Mouse (Mus musculus): ENCODE data around the gene Nup188. TPM values are rescaled to one million over a fixed set of nuclear protein-coding genes. Genes with fewer than 3 reads are reported as not detected.
A peak's percentile ranks its signal among the peaks of the same experiment; 100 is the strongest.

Nup188 gene
- polyA plus RNA-seq, 1 experiment, result 17.2 TPM

DNA sequence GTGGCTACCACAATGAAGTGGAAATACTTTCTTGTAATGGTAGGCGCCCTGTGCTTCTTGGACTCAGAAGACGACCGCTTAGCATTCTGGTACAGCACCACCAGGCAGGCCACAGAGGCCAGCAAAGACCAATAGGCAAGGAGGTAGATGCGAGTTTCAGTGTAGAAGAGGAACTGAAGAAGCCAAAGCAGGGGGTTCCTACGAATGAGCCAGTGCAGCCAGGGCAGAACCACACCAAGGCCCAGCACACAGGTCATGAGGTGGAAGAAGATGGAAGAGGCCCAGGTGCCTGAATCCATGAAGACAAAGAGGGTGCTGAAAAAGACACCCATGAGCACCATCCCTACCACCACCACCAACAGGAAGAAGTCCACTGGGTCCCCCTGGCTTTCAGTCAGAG is 1.2 kb upstream of the Nup188 start:
- no peak for DNase-seq (ENCODE audit: low spot score)

GRCm38 (mm10) chr2:30285416-30286181 is 598 bp upstream of the Nup188 start:
- peak; percentile 34 for DNase-seq (ENCODE audit: low spot score)

DNA sequence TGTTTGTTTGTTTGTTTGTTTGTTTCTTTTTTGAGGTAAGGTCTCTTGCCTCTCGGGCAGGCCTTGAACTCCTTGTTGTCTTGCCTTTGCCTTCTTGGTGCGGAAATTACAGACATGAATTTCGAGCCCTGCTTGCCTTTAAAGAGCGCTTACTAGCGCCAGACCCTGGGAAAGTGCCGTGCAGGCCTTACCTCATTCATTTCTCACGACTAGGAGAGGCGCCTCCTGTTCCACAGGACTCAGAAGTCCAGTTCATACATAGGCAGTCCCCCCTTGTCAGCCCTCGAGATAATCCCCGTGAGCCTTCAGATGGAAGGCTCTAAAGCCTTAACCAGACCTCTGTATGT is 803 bp downstream of the Nup188 start:
- DNase-seq (ENCODE audit: low spot score), result no peak

GRCm38 (mm10) chr2:30299525-30299924 is 13.3 kb downstream of the Nup188 start:
- DNase-seq (ENCODE audit: low spot score), result no peak

DNA sequence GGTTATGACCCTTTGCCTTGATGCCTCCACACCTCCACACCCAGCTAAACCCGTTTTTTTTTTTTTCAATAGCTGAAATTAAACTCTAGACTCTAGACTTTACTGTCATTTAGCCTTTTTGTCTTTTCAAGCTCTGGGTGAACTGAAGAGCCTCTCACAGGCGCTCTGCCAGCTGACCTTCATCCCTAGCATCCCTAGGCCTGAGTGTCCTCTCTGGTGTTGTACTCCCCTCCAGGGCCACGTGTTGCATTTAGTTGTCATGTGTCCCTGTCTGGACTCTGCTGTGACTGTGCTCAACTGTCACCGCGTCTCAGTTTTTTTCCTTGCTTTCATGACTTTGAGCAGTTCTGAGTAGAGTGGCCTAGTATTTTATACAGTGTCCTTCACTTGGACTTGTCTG is 13.8 kb downstream of the Nup188 start:
- DNase-seq (ENCODE audit: low spot score), result no peak

DNA sequence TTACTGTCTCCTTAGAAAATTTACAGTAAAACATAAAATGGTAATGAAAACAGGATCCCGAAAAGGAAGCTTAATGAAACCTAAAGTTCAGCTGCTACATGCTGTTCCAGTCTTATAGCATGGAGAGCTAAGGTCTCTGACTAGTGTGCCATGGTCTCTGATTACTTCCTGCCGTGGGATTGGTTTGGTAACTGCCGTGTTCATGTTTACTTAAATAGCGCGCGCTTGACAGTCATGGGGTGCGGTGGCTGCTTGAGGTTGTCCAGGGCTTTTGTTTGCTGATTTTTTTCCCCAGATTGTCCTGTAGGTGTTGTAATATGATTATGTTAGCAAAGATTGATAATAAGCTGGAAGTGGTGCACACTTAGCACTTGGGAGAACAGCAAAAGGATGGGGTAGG is 19.9 kb downstream of the Nup188 start:
- DNase-seq (ENCODE audit: low spot score), result no peak

DNA sequence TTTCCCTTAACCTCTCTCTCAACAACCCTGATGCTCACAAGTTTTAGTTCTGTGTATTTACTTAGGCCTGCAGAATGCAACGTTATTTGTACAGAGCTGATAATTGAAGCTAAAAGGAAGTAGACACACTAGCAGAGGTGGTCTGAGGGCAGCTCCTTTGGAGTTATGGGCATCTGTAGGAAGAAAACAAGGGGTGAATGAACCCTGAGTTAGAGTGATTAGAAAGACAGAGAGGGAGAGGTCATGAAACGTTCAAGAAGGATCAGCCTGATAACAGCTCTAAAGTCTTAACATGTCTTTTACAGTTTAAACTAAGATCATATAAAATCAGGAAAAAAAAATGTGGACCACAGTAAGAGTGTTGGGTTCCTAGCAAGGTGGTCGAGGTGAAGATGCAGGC is 23.2 kb downstream of the Nup188 start:
- DNase-seq (ENCODE audit: low spot score), result no peak

DNA sequence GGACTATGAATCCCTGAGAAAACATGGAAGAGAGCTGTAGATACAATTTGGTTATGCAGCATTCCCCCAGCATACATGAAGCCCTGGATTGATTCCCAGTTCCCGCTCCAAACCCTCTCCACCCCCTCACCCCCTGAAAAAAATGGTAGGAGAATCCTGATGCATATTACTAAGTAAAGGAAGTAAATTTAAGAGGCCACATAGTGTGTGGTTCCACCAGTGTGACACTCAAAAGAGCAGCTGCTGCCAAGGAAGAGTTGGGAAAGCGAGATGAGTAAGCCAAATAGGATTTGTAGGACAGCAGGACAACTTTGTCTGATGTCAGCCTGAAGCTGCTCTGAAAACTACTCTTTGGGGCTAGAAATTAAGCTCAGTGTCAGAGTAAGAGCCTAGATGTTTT is 25.3 kb downstream of the Nup188 start:
- no peak for DNase-seq (ENCODE audit: low spot score)

- no peak for DNase-seq (ENCODE audit: low spot score)
Observed at GRCm38 (mm10) chr2:30316136-30316535, 29.9 kb downstream of the Nup188 start.

GRCm38 (mm10) chr2:30316955-30317354 is 30.8 kb downstream of the Nup188 start:
- no peak for DNase-seq (ENCODE audit: low spot score)

- DNase-seq (ENCODE audit: low spot score), result no peak
Observed at GRCm38 (mm10) chr2:30319260-30319659, 33.1 kb downstream of the Nup188 start.

- DNase-seq (ENCODE audit: low spot score), result no peak
Observed at GRCm38 (mm10) chr2:30323111-30323510, 36.9 kb downstream of the Nup188 start.

- no peak for DNase-seq (ENCODE audit: low spot score)
Observed at GRCm38 (mm10) chr2:30325296-30325695, 39.1 kb downstream of the Nup188 start.

- DNase-seq (ENCODE audit: low spot score), result no peak
Observed at GRCm38 (mm10) chr2:30327276-30327675, 41.1 kb downstream of the Nup188 start.

DNA sequence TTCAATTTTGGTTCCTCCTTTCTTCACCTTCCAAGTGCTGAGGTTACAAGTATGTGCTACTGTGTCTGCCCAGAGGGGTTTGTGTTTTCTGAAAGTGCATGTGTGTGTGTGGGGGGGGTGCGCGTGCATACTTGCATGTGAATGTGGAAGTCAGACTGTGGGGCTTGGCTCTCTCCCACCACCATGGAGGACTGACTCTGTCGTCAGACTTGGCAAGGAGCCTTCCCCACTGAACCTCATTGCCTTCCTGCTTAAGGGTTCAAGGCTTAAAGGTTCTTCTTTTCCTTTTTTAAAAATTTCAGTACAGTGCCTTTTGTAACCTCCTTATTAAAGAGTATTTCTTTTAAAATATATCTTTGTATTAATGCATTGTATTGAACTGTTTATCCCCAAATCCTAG is 42.6 kb downstream of the Nup188 start:
- DNase-seq (ENCODE audit: low spot score), result no peak

GRCm38 (mm10) chr2:30335324-30335723 is 49.1 kb downstream of the Nup188 start:
- no peak for DNase-seq (ENCODE audit: low spot score)

GRCm38 (mm10) chr2:30336174-30336915 is 50.1 kb downstream of the Nup188 start:
- no peak for DNase-seq (ENCODE audit: low spot score)

DNA sequence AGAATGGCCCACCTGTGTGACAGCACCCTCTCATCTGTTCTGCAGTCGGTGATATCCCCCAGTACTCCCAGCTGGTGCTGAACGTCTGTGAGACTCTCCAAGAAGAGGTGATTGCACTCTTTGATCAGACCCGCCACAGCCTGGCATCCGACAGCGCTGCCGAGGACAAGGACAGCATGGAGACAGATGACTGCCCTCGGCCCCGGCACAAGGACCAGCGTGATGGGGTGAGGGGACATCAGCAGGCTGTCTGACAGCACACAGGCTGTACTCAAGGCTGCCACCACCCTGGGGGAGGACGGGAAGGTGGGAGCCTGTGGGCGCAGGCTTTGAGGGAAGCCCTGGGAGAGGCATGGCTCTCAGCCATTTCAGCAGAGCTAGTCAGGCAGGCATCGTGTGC is 51.0 kb downstream of the Nup188 start:
- DNase-seq (ENCODE audit: low spot score), result no peak

DNA sequence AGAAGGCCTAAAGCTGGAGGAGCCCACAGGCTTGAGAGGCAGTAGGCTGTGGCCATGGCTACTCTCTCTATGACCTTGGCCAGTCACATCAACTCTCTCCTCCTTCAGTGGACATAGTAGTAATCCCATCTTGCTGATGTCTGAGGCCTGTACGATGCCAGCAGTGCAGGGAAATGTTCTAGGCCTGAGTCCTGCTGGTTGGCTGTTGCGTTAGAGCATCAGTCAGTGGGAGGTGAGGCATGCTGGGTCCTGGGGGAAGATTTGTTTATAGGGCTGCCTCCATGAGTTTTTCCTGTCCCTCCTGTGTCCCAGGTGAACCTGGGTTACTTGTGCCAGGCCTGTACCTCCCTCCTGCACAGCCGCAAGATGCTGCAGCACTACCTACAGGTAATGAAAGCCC is 55.9 kb downstream of the Nup188 start:
- no peak for DNase-seq (ENCODE audit: low spot score)

- DNase-seq (ENCODE audit: low spot score), result no peak
Observed at GRCm38 (mm10) chr2:30342544-30342943, 56.3 kb downstream of the Nup188 start.

DNA sequence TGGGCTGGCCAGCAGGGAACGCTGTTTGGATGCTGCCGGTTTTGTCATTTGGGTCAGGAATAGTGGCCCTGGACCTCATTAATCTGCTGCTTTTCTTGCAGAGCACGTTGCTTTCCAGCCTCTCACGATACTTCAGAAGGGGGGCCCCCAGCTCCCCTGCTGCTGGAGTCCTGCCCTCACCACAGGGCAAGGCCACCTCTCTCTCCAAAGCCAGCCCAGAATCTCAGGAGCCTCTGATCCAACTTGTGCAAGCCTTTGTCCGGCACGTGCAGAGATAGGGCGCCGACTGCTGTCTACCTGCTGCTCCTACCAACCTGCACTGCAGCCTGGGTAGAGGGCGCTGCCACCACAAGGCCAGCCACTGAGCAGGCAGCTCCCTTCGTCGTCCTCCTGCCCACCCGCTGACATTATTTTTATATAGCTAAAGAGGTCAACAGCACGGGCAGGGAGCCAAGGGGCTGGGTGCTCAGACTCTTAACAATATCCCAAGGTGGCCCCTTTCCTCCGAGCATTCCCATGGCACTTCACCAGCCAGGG is 57.5 kb downstream of the Nup188 start:
- no peak for DNase-seq (ENCODE audit: low spot score)

- DNase-seq (ENCODE audit: low spot score), result no peak
Observed at GRCm38 (mm10) chr2:30345971-30346676, 59.9 kb downstream of the Nup188 start.

DNA sequence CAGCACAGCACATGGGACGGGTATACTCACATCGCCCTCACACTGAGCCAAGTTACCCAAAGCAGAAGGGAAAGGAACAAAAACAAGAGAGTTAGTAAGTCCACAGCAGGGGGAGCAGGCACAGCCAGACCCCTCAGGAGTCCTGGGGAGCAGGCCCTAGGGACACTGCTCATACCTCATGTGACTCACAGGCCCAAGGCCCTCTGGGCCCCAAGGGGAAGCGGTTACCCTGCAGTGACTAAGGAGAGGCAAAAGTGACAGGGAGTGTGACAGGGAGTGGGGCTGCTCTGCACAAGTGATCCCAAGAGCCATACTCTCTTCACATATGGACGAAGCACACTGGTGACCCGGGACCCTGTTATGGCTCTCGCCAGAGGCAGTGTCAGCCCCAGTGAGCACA is 63.0 kb downstream of the Nup188 start:
- no peak for DNase-seq (ENCODE audit: low spot score)

Measured in urinary bladder, adult 2 months (tissue).